Mouse (Mus musculus) cerebral cortex, adult 2 months (tissue): ENCODE data around the gene Selenon.

Experiments
- WGBS: fragments of 180-500 bp; shearing (Covaris S2); methylation state at CpG from one replicate; pipeline ENCODE4 v1.1.7; 2018; 5-methylcytosine and 5-hydroxymethylcytosine counted together

Selenon gene

DNA sequence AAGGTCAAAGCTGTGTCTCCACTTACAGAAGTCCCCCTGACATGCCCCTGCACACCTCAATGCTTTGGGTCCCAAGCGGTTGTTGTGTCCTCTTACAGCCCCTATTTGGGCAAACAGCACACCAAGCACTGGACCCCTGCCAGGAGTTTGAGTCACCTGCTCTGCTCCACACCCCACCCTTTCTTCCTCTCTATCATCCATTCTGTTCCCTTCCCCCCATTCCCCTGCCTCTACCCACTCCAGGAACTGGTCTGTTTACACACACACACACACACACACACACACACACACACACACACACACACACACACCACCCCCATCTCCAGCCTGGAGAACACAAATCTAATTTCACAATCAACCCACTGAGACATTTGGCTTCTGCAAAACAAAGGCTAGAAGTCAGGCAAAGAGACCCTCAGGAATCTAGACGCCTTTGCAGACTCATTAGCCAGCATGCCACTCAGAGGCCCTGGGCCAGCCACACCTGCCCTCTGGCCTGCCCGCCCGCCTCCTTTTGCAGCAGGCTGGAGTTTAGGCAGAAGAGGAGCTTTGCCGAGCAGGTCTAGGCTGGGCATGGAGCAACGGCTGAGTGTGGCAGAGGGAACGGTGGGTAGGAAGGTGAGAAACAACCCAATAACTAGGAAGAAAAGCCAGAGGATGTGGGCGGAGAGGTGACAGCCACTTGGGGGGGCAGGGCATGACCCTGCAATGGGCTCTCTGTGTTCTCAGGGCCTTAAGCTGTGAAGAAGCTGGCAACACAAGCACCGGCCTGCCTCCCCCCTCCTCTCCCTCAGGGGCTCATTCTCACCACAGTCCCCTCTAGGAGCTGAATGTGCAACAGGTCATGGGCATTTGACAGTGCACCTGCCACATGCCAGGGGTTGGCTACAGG, 4.9 kb downstream of the Selenon start:
- WGBS = 66% methylated on average over 9 of the region's 9 CpGs

DNA sequence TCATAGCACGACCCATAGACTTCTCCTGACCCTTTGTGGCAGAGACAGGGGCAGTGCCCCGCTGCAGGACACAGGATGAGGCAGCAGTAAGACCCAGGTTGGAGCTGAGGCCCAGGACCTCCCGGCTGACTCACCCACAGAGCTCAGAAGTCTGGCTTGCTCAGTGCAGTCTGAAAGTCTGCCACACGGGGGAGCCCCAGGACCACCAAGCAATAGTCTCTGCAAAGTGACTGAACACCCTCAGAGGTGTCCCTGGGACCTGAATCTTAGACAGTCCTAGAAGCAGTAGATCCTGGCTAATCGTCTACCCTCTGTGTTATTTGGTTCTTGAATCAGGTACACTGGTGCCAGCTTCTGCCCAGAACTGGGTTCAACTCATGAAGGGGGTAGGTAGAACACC, 8.7 kb downstream of the Selenon start:
- WGBS = 7% methylated on average over 5 of the region's 5 CpGs

GRCm38 (mm10) chr4:134542726-134543125, 9.2 kb downstream of the Selenon start:
- 93% methylated on average over 9 of the region's 9 CpGs for WGBS

- 59% methylated on average over 10 of the region's 10 CpGs for WGBS
Observed at GRCm38 (mm10) chr4:134538997-134539580, 12.9 kb downstream of the Selenon start.

GRCm38 (mm10) chr4:134535787-134536151, 16.2 kb downstream of the Selenon start:
- under 1% methylated on average over 8 of the region's 8 CpGs for WGBS

GRCm38 (mm10) chr4:134534932-134535786, 16.8 kb downstream of the Selenon start, which contains the start of gene Mtfr1l:
Gene Mtfr1l, minus strand, starts transcription at chr4:134535387.
- under 1% methylated on average over 68 of the region's 71 CpGs for WGBS

DNA sequence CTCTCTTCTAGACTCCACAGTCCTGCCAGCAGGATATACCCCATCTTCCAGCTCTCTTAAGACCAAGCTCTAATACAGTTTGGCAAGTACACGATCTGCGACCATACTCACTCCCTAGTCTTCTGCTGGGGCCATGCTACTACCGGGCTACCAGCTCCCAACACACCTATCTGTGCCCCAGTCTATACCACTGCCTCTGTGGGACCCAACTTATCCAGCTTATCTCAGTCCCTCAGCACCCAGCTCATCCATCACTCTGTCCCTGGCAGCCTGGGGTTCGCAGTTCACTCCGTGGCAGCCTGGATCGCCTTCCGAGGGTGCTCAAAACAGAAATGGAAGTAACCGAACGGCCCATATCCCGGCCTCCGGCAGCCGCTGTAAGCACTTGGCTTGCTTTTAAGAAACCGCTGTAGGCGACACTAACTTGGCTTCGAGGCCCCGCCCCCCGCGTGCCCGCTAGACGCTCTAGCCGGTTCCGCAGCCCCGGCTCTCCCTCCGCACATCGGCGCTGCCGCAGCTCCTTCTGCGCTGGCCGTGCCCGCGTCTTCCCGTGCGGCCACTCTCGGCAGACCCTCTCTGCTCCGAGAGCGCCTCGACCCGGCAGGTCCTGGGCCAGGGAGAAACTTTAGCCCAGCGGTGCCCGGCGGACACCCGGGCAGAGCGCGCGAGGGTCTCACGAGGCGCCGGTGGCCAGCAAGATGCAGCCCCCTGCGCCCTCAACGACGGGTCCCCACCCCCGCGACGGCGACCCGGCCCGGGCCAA, 17.7 kb downstream of the Selenon start:
- WGBS = under 1% methylated on average over 56 of the region's 57 CpGs

- WGBS = 79% methylated on average over 4 of the region's 4 CpGs
Observed at GRCm38 (mm10) chr4:134533421-134533820, 18.5 kb downstream of the Selenon start.

DNA sequence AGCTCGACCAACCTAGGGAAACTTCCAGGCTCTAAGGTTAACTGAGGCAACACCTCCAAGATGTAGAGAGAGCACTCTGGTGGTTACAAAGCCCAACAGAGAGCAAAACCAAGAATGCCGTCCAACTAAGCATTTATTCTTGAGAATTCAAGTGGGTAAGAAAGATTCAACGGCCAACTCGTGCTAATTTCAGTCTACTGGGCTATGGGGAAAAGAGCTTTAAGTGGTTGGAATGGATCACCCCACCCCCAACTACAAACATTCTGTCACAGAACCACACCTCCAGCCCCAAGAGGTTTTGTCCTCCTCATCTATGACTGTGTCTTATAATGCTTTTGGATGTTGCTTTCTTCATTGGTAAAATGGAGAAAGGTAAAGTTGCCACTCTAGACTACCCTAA, 19.0 kb downstream of the Selenon start:
- 69% methylated on average over 4 of the region's 4 CpGs for WGBS

GRCm38 (mm10) chr4:134526220-134526619, 25.7 kb downstream of the Selenon start:
- 67% methylated on average over 5 of the region's 5 CpGs for WGBS

DNA sequence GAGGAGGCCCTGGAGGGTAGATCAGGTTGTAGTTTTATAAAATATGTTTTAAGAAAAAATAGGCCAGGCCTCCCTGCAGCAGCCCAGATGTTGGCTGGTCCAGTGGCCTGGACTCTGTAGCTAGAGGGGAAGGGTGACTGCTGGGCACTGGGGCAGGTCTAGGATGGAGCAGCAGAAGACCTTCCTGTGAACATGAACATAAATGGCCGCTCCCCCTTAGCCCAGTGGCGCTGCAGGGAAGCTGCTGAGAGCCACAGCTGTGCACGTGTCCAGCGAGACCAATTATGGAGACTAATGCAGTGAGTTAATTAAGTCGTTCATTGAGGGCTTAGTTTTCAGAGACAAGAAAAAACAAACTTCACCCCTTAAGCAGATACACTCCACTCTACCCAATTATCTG, 26.2 kb downstream of the Selenon start:
- WGBS = 57% methylated on average over 5 of the region's 5 CpGs

DNA sequence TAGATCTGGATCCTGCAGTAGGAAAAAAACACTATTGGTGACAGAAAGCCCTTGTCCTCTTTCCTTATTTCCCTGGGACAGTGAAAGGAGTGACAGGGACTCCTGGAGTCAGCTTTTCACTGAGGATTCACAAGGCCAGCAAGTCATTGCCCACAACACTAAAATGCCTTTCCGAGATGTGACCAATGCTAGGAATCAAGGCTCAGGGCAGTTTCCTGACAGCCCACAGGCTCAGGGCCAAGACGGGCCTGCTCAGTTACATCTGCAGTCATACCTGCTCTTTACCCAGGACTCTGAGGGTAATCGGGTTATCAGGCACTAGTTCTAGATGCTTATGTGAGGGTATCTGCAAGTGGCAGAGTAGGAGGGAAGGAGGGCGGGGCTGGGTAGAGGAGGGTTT, 28.5 kb downstream of the Selenon start:
- WGBS = 97% methylated on average over 4 of the region's 4 CpGs

GRCm38 (mm10) chr4:134518541-134518940, 33.4 kb downstream of the Selenon start:
- WGBS = 73% methylated on average over 4 of the region's 4 CpGs

- 54% methylated on average over 10 of the region's 10 CpGs for WGBS
Observed at GRCm38 (mm10) chr4:134517719-134518118, 34.2 kb downstream of the Selenon start.

DNA sequence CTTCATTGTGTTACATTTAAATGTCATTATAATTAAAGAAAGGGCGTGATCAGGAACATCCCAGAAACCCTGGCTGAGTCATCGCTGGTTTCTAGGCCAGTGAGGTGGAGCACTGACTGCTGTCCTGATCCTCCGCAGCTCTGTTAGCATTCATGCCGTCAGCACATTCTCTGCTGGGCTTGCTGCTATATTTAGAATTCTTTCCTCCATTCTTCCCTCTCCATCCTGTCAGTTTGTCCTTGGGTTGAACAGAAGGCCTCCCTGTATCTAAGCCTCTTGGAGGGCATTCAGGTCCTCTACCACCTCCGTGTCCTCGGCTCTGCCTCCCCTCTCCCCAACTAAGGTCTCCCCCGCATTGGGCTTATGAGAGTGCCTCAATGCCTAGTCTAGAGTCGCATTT, 35.0 kb downstream of the Selenon start:
- 38% methylated on average over 8 of the region's 8 CpGs for WGBS

DNA sequence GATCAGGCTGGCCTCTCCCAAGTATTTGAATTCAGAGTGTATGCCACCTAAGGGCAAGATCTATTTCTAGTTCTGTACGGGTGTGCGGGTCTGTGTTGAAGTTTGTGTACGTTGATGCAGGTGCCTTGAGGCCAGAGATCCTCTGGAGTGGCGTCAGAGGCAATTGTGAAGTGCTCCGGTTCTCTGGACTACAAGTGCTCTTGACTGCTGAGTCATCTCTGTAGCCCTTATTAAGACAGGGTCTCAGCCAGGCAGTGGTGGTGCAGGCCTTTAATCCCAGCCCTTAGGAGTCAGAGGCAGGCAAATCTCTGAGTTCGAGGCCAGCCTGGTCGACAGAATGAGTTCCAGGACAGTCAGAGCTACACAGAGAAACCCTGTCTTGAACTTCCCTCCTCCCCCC, 36.4 kb downstream of the Selenon start:
- WGBS = 89% methylated on average over 7 of the region's 7 CpGs

- WGBS = 96% methylated on average over 11 of the region's 11 CpGs
Observed at GRCm38 (mm10) chr4:134514309-134514930, 37.5 kb downstream of the Selenon start.

DNA sequence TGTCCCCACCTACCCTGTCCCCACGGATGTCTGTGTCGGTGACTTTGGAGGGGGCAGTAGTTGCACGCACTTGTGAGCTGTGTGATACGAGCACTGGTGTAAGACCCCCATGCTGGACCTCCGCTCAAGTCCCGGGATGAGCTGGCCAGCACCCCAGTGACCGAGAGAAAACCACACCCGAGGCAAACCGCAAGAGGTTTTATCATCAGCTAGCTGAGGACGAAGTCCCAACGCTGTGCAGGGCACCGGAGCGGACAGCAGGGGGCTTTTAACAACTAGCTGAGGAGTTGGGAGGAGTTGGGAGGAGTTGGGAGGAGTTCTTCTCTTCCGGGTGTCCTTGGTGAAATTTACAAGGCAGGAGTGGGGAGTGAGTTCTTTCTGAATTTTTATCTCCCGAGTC, 39.2 kb downstream of the Selenon start:
- 22% methylated on average over 15 of the region's 15 CpGs for WGBS

GRCm38 (mm10) chr4:134511730-134512129, 40.2 kb downstream of the Selenon start:
- WGBS = 52% methylated on average over 6 of the region's 6 CpGs

DNA sequence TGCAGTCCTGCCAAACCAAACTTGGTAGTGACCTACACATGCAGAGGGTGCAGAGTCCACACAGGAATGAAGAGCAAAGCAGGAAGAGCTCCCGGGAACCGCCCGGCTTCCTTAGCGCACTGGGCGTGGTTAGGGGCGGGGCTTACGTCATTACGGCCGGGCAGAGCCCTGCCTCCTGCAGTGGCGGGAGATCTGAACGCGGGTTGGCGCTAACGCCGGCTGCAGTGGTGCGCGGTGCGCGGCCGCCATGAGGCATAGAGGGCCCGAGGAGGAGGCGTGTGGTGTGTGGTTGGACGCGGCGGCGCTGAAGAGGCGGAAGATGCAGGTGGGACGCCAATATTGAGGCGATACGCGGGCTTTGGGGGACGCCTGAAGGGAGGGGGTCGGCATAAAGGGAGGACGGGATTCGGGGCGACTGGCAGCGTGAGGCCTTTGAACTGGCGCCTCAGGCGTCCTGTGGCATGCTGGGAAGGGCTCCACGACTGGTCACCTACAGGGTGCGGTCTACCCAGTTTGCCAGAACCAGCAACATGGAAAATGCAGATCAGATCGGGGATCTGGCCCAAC, 41.0 kb downstream of the Selenon start, which contains the start of gene Aunip:
Gene Aunip (plus strand): TSS at position 155 of the 567 bp plus-strand sequence.
- 1% methylated on average over 42 of the region's 42 CpGs for WGBS

DNA sequence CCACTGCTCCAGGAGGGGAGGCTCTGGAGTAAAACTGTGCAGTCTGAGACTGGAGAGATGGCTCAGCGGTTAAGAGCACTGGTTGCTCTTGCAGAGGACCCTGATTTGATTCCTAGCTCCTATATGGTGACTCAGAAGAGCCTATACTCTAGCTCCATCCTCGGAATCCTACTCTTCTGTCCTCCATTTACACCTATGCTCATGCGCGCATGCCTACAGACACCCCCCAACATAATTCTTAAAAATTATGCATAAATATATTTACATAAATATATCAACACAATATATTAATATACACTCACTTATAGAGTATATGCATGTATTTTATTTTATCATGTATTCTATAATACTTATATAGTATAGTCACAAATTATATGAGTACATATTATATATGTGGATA, 41.6 kb downstream of the Selenon start:
- 82% methylated on average over 4 of the region's 4 CpGs for WGBS
